Mouse (Mus musculus): ENCODE measurements around the gene Tmem234.

DNA sequence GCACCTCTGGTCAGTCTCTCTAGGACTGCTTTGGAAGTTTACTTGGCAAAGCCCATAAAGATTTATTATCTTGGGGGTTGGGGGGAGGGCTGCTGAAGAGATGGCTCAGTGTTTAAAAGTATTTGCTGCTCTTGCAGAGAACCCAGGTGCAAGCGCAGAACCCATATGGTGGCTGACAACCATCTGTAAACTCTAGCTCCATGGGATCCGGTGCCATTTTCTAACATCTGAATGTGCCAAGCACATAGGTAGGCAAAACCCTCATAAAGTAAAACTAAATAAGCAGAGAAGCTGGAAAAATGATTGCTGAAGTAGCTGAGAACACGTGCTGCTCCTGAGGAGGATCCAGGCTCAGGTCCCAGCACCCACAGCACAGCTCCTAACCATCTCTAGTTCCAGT is 61.1 kb downstream of the Tmem234 start:
- no peak for TF ChIP-seq CTCF (IDR thresholded peaks at IDR 0.05; ENCODE audit: borderline replicate concordance, insufficient read depth, low read depth, low read length)
- TF ChIP-seq POLR2A (IDR thresholded peaks at IDR 0.05; ENCODE audit: borderline replicate concordance, insufficient read depth, low read length): no peak

All from cerebellum, adult 2 months (tissue).